Mouse (Mus musculus) erythroid progenitor cell, adult 5-6 weeks (primary cell): ENCODE measurements around the gene Nrg3. TPM values are rescaled to one million over a fixed set of nuclear protein-coding genes. Genes with fewer than 3 reads are reported as not detected.
"Not testable (repeated sequence)": the region's sequence is repeated elsewhere in the genome, so short reads cannot be mapped to it uniquely, and the experiment has no call there.

Source experiments
- ATAC-seq: replicated peaks from 2 replicates; pipeline ENCODE4 v1.8.0; 2016; ENCODE audit warnings: moderate number of reproducible peaks, mild to moderate bottlenecking, moderate TSS enrichment, inconsistent platforms; ENCODE audit not compliant: poor library complexity, low FRiP score, severe bottlenecking
- total RNA-seq, 2 experiments: library from RNA; stranded (forward) in 1 of 2; stranded (reverse) in 1 of 2; fragments of 150-400 nt in 1 of 2; fragments of 186-747, 209-891 nt in 1 of 2; gene quantifications; 2 replicates each; pipeline versions ENCODE4 v1.2.3 to v1.2.4; 2015 to 2017; ENCODE audit warnings: low replicate concordance in 2 of 2

The Nrg3 gene
- total RNA-seq, 2 experiments from 2014 or later: not detected

- no peak for ATAC-seq
Observed at GRCm38 (mm10) chr14:38433793-38434589, 1038.9 kb downstream of the Nrg3 start.

GRCm38 (mm10) chr14:38374660-38375059 is 1098.2 kb downstream of the Nrg3 start:
- ATAC-seq: no peak

GRCm38 (mm10) chr14:38340967-38341366 is 1131.9 kb downstream of the Nrg3 start:
- ATAC-seq: no peak

- ATAC-seq: not testable (repeated sequence)
Observed at GRCm38 (mm10) chr14:38322841-38323240, 1150.0 kb downstream of the Nrg3 start.

- ATAC-seq: no peak
Observed at GRCm38 (mm10) chr14:38320619-38321340, 1152.1 kb downstream of the Nrg3 start.
